Mouse (Mus musculus) left cerebral cortex, postnatal 10 days (tissue): Measurements from ENCODE around the gene Ralgds. TPM values are rescaled to one million over a fixed set of nuclear protein-coding genes. Genes with fewer than 3 reads are reported as not detected.
A peak's percentile ranks its signal among the peaks of the same experiment; 100 is the strongest.
"Not testable (repeated sequence)": the region's sequence is repeated elsewhere in the genome, so short reads cannot be mapped to it uniquely, and the experiment has no call there.

ENCODE experiments used
- DNase-seq, 2 experiments: peaks; one replicate each; pipeline ENCODE4 v3.0.0; 2021 to 2022; ENCODE audit warnings: low spot score in 2 of 2, mixed read lengths in 1 of 2; ENCODE audit errors: extremely low spot score in 1 of 2
- intact Hi-C: fragments of 180-260 bp; cut with DNase I; formaldehyde crosslinking; loops from one replicate; pipeline ENCODE4 v1.15.1; 2025
- total RNA-seq, 2 experiments: library from RNA; stranded (reverse); gene quantifications; 2 replicates each; pipeline ENCODE4 v1.2.3; 2021

The Ralgds gene
- total RNA-seq, 2 experiments from 2014 or later, result 148 to 156 TPM

- intact Hi-C loops, result no loop called here
- DNase-seq, result no peak
Measured at GRCm38 (mm10) chr2:28498431-28498830, 14.5 kb upstream of the Ralgds start.

- peak in 1 of 2 experiments; percentile 22 for DNase-seq
Measured at GRCm38 (mm10) chr2:28502987-28503386, 9.9 kb upstream of the Ralgds start.

GRCm38 (mm10) chr2:28504676-28505075 lies 8.2 kb upstream of the Ralgds start:
- intact Hi-C loops, result no loop called here
- peak in 1 of 2 experiments; percentile 9 for DNase-seq

More at GRCm38 (mm10) chr2:28502987-28503386, 9.9 kb upstream of the Ralgds start:
- intact Hi-C loops, result no loop called here

GRCm38 (mm10) chr2:28505795-28506194 lies 7.1 kb upstream of the Ralgds start, which contains the start of gene Gm10134:
Gene Gm10134 (plus strand): TSS chr2:28506095.
- intact Hi-C loops, result no loop called here

GRCm38 (mm10) chr2:28506291-28506690 lies 6.6 kb upstream of the Ralgds start:
- DNase-seq, result peak in 1 of 2 experiments; percentile 9
- intact Hi-C loops, result no loop called here

More at GRCm38 (mm10) chr2:28505795-28506194, 7.1 kb upstream of the Ralgds start, which contains the start of gene Gm10134:
- peak in 1 of 2 experiments; percentile 8 for DNase-seq

- intact Hi-C loops, result not testable (repeated sequence)
- peak in 1 of 2 experiments; percentile 12 for DNase-seq
Measured at GRCm38 (mm10) chr2:28511600-28511999, 1.3 kb upstream of the Ralgds start.

GRCm38 (mm10) chr2:28513431-28514370 lies 776 bp downstream of the Ralgds start:
- peak in 1 of 2 experiments; percentile 65 for DNase-seq
- intact Hi-C loops, result loop anchor here (2.0 kb wide), 2 partner anchors 33 to 71 kb away; no protein-coding TSS in a partner anchor

GRCm38 (mm10) chr2:28514489-28514888 lies 1.6 kb downstream of the Ralgds start:
- DNase-seq, result peak; percentile 78 to 89
- intact Hi-C loops, result loop anchor here (2.0 kb wide), 2 partner anchors 32 to 70 kb away; no protein-coding TSS in a partner anchor

GRCm38 (mm10) chr2:28517206-28517909 lies 4.4 kb downstream of the Ralgds start:
- intact Hi-C loops, result no loop called here
- peak in 1 of 2 experiments; percentile 87 for DNase-seq

- peak; percentile 59 to 83 for DNase-seq
- intact Hi-C loops, result no loop called here
Measured at GRCm38 (mm10) chr2:28518231-28518630, 5.3 kb downstream of the Ralgds start.

- intact Hi-C loops, result no loop called here
- DNase-seq, result peak in 1 of 2 experiments; percentile 27
Measured at GRCm38 (mm10) chr2:28520581-28520980, 7.7 kb downstream of the Ralgds start.

- DNase-seq, result peak; percentile 53 to 76
- intact Hi-C loops, result no loop called here
Measured at GRCm38 (mm10) chr2:28521571-28522151, 8.7 kb downstream of the Ralgds start.

- intact Hi-C loops, result no loop called here
- DNase-seq, result no peak
Measured at GRCm38 (mm10) chr2:28522166-28522565, 9.2 kb downstream of the Ralgds start.

- peak; percentile 86 to 91 for DNase-seq
- intact Hi-C loops, result no loop called here
Measured at GRCm38 (mm10) chr2:28523643-28524117, 10.8 kb downstream of the Ralgds start.

GRCm38 (mm10) chr2:28524406-28524805 lies 11.5 kb downstream of the Ralgds start:
- intact Hi-C loops, result no loop called here
- no peak for DNase-seq

- intact Hi-C loops, result no loop called here
- DNase-seq, result peak in 1 of 2 experiments; percentile 72
Measured at GRCm38 (mm10) chr2:28525219-28525942, 12.5 kb downstream of the Ralgds start.

GRCm38 (mm10) chr2:28525943-28526876 lies 13.3 kb downstream of the Ralgds start:
- intact Hi-C loops, result no loop called here

More at GRCm38 (mm10) chr2:28525943-28526876, 13.3 kb downstream of the Ralgds start:
- peak in 1 of 2 experiments; percentile 70 for DNase-seq
